Mouse (Mus musculus): ENCODE data around the gene Stk11.

- TF ChIP-seq CTCF (IDR thresholded peaks at IDR 0.05; ENCODE audit: extremely low read depth, insufficient read length, insufficient replicate concordance, low read depth, low read length) (no peak), POLR2A (IDR thresholded peaks at IDR 0.05; ENCODE audit: low read depth, low read length) (no peak)
Observed at GRCm38 (mm10) chr10:80150226-80151210, 34.9 kb downstream of the Stk11 start.
